Mouse (Mus musculus): ENCODE data around the gene Ceacam2.

DNA sequence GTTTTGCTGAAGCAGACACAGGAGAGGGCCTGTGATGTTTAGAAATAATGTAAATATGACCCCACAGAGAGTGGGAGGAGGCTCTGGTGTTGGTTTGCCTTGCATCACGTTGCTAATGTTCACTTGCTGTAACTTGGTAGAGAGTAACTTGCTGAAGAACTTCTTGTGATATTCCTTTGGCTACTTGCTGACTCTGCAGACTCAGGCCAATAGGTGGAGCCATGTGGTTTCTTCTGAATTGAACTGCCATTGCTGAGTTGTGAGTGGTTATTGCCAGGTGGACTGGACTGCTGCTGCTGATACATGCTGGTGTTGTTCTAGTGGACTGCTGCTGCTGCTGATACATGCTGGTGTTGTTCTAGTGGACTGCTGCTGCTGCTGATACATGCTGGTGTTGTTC is 53.5 kb downstream of the Ceacam2 start:
- TF ChIP-seq CTCF (IDR thresholded peaks at IDR 0.05; ENCODE audit: control insufficient read depth, insufficient read depth, insufficient read length) = no peak
- no peak for TF ChIP-seq MAX (IDR thresholded peaks at IDR 0.05)
- TF ChIP-seq USF1 (IDR thresholded peaks at IDR 0.05; ENCODE audit: low read depth) = no peak
- TF ChIP-seq FOSL1 (IDR thresholded peaks at IDR 0.05; ENCODE audit: insufficient read depth, low read length, poor library complexity, severe bottlenecking) = no peak
- no peak for TF ChIP-seq MYOD1 (IDR thresholded peaks at IDR 0.05; ENCODE audit: control insufficient read depth, insufficient read length, low read depth)
- TF ChIP-seq CEBPB (IDR thresholded peaks at IDR 0.05; ENCODE audit: low read depth) = no peak
- no peak for TF ChIP-seq MYOG (IDR thresholded peaks at IDR 0.05; ENCODE audit: control insufficient read depth, extremely low read depth, insufficient read length)
